Mouse (Mus musculus): ENCODE measurements around the gene Ccdc51.
"Not testable (repeated sequence)": the region's sequence is repeated elsewhere in the genome, so short reads cannot be mapped to it uniquely, and the experiment has no call there.

Gene Ccdc51

GRCm38 (mm10) chr9:109124164-109124563 lies 41.9 kb downstream of the Ccdc51 start:
- peak in 1 of 2 experiments; percentile 2 for DNase-seq

GRCm38 (mm10) chr9:109125043-109125442 lies 42.8 kb downstream of the Ccdc51 start:
- no peak for DNase-seq

- DNase-seq = no peak
These were observed 43.2 kb downstream of the Ccdc51 start for GRCm38 (mm10) chr9:109125481-109125880.

GRCm38 (mm10) chr9:109127076-109127475 lies 44.8 kb downstream of the Ccdc51 start:
- no peak for DNase-seq

- DNase-seq = peak; percentile 74 to 76
These were observed 45.9 kb downstream of the Ccdc51 start for GRCm38 (mm10) chr9:109128211-109128610.

- DNase-seq = no peak
These were observed 47.8 kb downstream of the Ccdc51 start for GRCm38 (mm10) chr9:109130076-109130475.

- DNase-seq = not testable (repeated sequence)
These were observed 58.1 kb downstream of the Ccdc51 start for GRCm38 (mm10) chr9:109140414-109140813.

Data from kidney, postnatal 4 days (tissue).